Mouse (Mus musculus): Measurements from ENCODE around the gene Myl12a.

The Myl12a gene

GRCm38 (mm10) chr17:70991706-70992625 is 10.7 kb downstream of the Myl12a start:
- H3K4me1 ChIP-seq (replicated peaks; ENCODE audit: low read depth, low read length), result peaks cover 83% of the 10 kb centered on the region
- peak overlapping the region; percentile 96 for H3K4me3 ChIP-seq (replicated peaks; ENCODE audit: low read length)
- TF ChIP-seq CTCF (conservative IDR thresholded peaks at IDR 0.05; ENCODE audit: low read length) (peak; percentile 40), POU5F1 (IDR thresholded peaks at IDR 0.05; ENCODE audit: borderline replicate concordance, low read length) (no peak)
- no peaks in the 10 kb centered on the region for H3K9me3 ChIP-seq (ENCODE audit: low read length)
- H3K36me3 ChIP-seq (ENCODE audit: insufficient read depth, low read length), result peaks cover 75% of the 10 kb centered on the region
- no peaks in the 10 kb centered on the region for H3K27me3 ChIP-seq (ENCODE audit: insufficient read depth, low read length)

- TF ChIP-seq POU5F1 (IDR thresholded peaks at IDR 0.05; ENCODE audit: borderline replicate concordance, low read length), result no peak
- no peak for TF ChIP-seq CTCF (conservative IDR thresholded peaks at IDR 0.05; ENCODE audit: low read length)
- no peak for TF ChIP-seq NANOG (IDR thresholded peaks at IDR 0.05; ENCODE audit: borderline replicate concordance, low read length)
These were observed 12.0 kb downstream of the Myl12a start for GRCm38 (mm10) chr17:70990403-70991303.

DNA sequence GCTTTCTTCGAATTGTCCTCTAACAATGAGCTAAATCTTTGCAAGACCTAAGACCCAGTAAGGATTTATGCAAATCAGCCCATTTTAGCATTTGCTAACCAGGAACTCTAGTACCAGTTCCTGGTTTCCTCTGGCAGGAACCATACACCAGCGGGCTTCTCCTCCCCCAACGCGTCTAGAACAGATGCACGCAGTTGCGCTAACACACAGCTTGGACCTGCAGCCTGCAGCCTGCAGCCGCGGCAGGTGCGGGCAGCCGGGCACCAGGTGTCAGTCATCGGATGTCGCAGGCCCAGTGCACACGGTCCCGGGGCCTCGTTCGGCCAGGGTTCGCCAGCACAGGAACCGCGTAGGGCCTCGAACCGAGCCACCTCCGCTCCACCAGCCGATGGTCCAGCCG is 12.7 kb downstream of the Myl12a start:
- peak overlapping the region; percentile 96 for H3K4me3 ChIP-seq (replicated peaks; ENCODE audit: low read length)
- TF ChIP-seq NANOG (IDR thresholded peaks at IDR 0.05; ENCODE audit: borderline replicate concordance, low read length) (no peak), POU5F1 (IDR thresholded peaks at IDR 0.05; ENCODE audit: borderline replicate concordance, low read length) (no peak), CTCF (conservative IDR thresholded peaks at IDR 0.05; ENCODE audit: low read length) (no peak)
- peaks cover 85% of the 10 kb centered on the region for H3K4me1 ChIP-seq (replicated peaks; ENCODE audit: low read depth, low read length)
- no peaks in the 10 kb centered on the region for H3K27me3 ChIP-seq (ENCODE audit: insufficient read depth, low read length)
- no peaks in the 10 kb centered on the region for H3K9me3 ChIP-seq (ENCODE audit: low read length)
- peaks cover 72% of the 10 kb centered on the region for H3K36me3 ChIP-seq (ENCODE audit: insufficient read depth, low read length)

More at GRCm38 (mm10) chr17:70990403-70991303, 12.0 kb downstream of the Myl12a start:
- Histone ChIP-seq H3K4me1 (replicated peaks; ENCODE audit: low read depth, low read length) (peaks cover 83% of the 10 kb centered on the region), H3K27me3 (ENCODE audit: insufficient read depth, low read length) (no peaks in the 10 kb centered on the region), H3K36me3 (ENCODE audit: insufficient read depth, low read length) (peaks cover 75% of the 10 kb centered on the region), H3K4me3 (replicated peaks; ENCODE audit: low read length) (peak overlapping the region; percentile 96), H3K9me3 (ENCODE audit: low read length) (no peaks in the 10 kb centered on the region)

DNA sequence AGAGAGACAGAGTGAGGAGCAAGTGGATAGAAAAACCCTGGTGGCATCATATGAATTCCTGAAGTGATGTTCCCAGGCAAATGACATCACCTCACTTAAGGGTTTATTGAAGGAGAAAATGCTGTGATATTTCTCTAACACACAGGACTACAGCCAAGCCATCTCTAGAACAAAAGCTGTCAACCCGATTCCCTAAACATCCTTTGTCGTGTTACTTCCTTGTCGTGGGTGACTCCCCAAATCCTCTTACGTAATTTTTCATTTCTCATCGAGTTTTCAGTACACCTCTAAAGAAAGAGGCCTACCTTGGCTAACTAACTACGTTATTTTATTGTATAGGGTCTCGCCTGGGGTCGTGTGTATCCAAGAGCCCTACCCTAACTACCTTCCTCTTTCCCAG is 13.2 kb downstream of the Myl12a start:
- Histone ChIP-seq H3K9me3 (ENCODE audit: low read length) (no peaks in the 10 kb centered on the region), H3K27me3 (ENCODE audit: insufficient read depth, low read length) (no peaks in the 10 kb centered on the region), H3K36me3 (ENCODE audit: insufficient read depth, low read length) (peaks cover 70% of the 10 kb centered on the region), H3K4me1 (replicated peaks; ENCODE audit: low read depth, low read length) (peaks cover 85% of the 10 kb centered on the region), H3K4me3 (replicated peaks; ENCODE audit: low read length) (peak overlapping the region; percentile 96)
- TF ChIP-seq NANOG (IDR thresholded peaks at IDR 0.05; ENCODE audit: borderline replicate concordance, low read length) (no peak), CTCF (conservative IDR thresholded peaks at IDR 0.05; ENCODE audit: low read length) (no peak), POU5F1 (IDR thresholded peaks at IDR 0.05; ENCODE audit: borderline replicate concordance, low read length) (no peak)

DNA sequence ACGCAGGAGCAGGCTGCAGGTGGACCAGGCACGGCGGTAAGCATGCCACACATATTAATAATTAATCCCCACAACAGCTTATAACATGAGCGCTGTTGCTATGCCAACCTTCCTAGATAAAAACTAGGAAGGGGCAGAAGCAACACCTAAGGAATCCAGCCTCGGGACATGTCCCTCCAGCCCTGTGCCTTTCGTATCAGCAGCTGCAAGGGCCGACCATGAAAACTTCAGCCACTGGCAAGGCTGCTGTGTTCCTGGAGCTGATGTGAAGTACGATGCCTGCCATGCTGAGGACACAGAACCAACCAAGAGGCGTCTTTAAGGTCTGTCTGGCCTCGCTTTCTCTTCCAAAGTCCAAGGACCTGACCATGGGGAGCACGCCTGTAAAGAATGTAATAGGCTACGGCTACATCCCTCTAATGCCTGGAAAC is 14.3 kb downstream of the Myl12a start:
- no peaks in the 10 kb centered on the region for H3K27me3 ChIP-seq (ENCODE audit: insufficient read depth, low read length)
- TF ChIP-seq NANOG (IDR thresholded peaks at IDR 0.05; ENCODE audit: borderline replicate concordance, low read length) (no peak), CTCF (conservative IDR thresholded peaks at IDR 0.05; ENCODE audit: low read length) (no peak), POU5F1 (IDR thresholded peaks at IDR 0.05; ENCODE audit: borderline replicate concordance, low read length) (no peak)
- H3K4me3 ChIP-seq (replicated peaks; ENCODE audit: low read length), result peak overlapping the region; percentile 96
- no peaks in the 10 kb centered on the region for H3K9me3 ChIP-seq (ENCODE audit: low read length)
- peaks cover 85% of the 10 kb centered on the region for H3K4me1 ChIP-seq (replicated peaks; ENCODE audit: low read depth, low read length)
- H3K36me3 ChIP-seq (ENCODE audit: insufficient read depth, low read length), result peaks cover 70% of the 10 kb centered on the region

GRCm38 (mm10) chr17:70986831-70987660 is 15.6 kb downstream of the Myl12a start:
- Histone ChIP-seq H3K27me3 (ENCODE audit: insufficient read depth, low read length) (no peaks in the 10 kb centered on the region), H3K36me3 (ENCODE audit: insufficient read depth, low read length) (peaks cover 71% of the 10 kb centered on the region), H3K4me3 (replicated peaks; ENCODE audit: low read length) (0 out of 2 replicates have a peak overlapping the region, but pooled peaks have one; percentile 8), H3K4me1 (replicated peaks; ENCODE audit: low read depth, low read length) (peaks cover 86% of the 10 kb centered on the region), H3K9me3 (ENCODE audit: low read length) (no peaks in the 10 kb centered on the region)
- TF ChIP-seq CTCF (conservative IDR thresholded peaks at IDR 0.05; ENCODE audit: low read length) (no peak), POU5F1 (IDR thresholded peaks at IDR 0.05; ENCODE audit: borderline replicate concordance, low read length) (no peak), NANOG (IDR thresholded peaks at IDR 0.05; ENCODE audit: borderline replicate concordance, low read length) (no peak)

DNA sequence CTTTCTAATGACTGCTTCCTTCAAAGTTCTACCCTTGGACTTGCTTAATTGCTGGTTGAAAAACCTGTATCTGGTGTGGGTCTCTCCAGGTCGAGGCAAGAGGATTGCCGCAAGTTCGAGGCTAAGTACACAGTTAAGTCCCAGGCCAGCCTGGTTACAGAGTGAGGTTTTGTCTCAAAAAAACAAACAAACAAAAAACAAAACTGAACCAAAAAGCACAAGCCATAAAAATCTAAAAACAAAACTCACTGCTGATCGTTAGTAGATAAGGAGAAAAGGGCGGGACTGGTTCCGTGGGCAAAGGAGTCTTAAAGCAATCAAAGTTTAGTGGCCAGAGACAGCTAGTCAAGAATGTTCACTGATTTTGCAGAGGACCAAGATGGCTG is 16.3 kb downstream of the Myl12a start:
- Histone ChIP-seq H3K4me1 (replicated peaks; ENCODE audit: low read depth, low read length) (peaks cover 86% of the 10 kb centered on the region), H3K36me3 (ENCODE audit: insufficient read depth, low read length) (peaks cover 73% of the 10 kb centered on the region), H3K4me3 (replicated peaks; ENCODE audit: low read length) (peak overlapping the region; percentile 26; the same call in 1 of the 2 replicates), H3K27me3 (ENCODE audit: insufficient read depth, low read length) (no peaks in the 10 kb centered on the region), H3K9me3 (ENCODE audit: low read length) (no peaks in the 10 kb centered on the region)
- no peak for TF ChIP-seq POU5F1 (IDR thresholded peaks at IDR 0.05; ENCODE audit: borderline replicate concordance, low read length)
- TF ChIP-seq CTCF (conservative IDR thresholded peaks at IDR 0.05; ENCODE audit: low read length), result no peak
- no peak for TF ChIP-seq NANOG (IDR thresholded peaks at IDR 0.05; ENCODE audit: borderline replicate concordance, low read length)

All from E14TG2a.4 (cell line).